ENCODE assay signal across 8 mouse cellular contexts in genomic region chr5:124432398-124433012, GRCm38 (mm10). TPM values are rescaled to one million over a fixed set of nuclear protein-coding genes. Genes with fewer than 3 reads are reported as not detected.
DNase-seq lines count a peak whose midpoint lies in the region; ATAC-seq and TF ChIP-seq lines count a peak whose summit lies in the region.

No protein-coding gene starts in this region.

- H3K4me1 ChIP-seq in heart, embryonic 10.5 days, result no peaks in the 10 kb centered on the region
- no peaks in the 10 kb centered on the region for H3K4me1 ChIP-seq in intestine, embryonic 16.5 days (ENCODE audit: control insufficient read depth, insufficient read depth, low read length)
- peaks cover 18% of the 10 kb centered on the region for H3K4me1 ChIP-seq in megakaryocyte, embryonic 14.5 days
- no peaks in the 10 kb centered on the region for H3K4me1 ChIP-seq in spleen, adult 2 months (ENCODE audit: control insufficient read depth, insufficient read depth, insufficient read length)

- intact Hi-C loops in left cerebral cortex, postnatal 25 days (cut with DNase I), result loop anchor here (2.0 kb wide), 2 partner anchors 46 to 108 kb away; partner anchors contain the start of genes Rilpl2 and Tmed2

- no peaks in the 10 kb centered on the region for H3K36me3 ChIP-seq in heart, embryonic 10.5 days
- no peaks in the 10 kb centered on the region for H3K36me3 ChIP-seq in intestine, embryonic 16.5 days (ENCODE audit: control insufficient read depth, insufficient read depth, low read length)
- no peaks in the 10 kb centered on the region for H3K36me3 ChIP-seq in megakaryocyte, embryonic 14.5 days (replicated peaks; ENCODE audit: low read length)
- H3K36me3 ChIP-seq in spleen, adult 2 months (ENCODE audit: control insufficient read depth, insufficient read depth, low read length), result no peaks in the 10 kb centered on the region

- TF ChIP-seq CTCF in spleen, adult 2 months (IDR thresholded peaks at IDR 0.05; ENCODE audit: extremely low read depth, insufficient read depth, insufficient read length, insufficient replicate concordance), result peak; percentile 20; the same call in 1 of the 2 replicates

- TF ChIP-seq POLR2A in spleen, adult 2 months (IDR thresholded peaks at IDR 0.05; ENCODE audit: low read depth, low read length), result no peak

- no peaks in the 10 kb centered on the region for H3K27me3 ChIP-seq in heart, embryonic 10.5 days (ENCODE audit: insufficient read depth, poor library complexity, severe bottlenecking)
- no peaks in the 10 kb centered on the region for H3K27me3 ChIP-seq in intestine, embryonic 16.5 days (replicated peaks; ENCODE audit: control insufficient read depth, insufficient read depth, low read length)
- H3K27me3 ChIP-seq in megakaryocyte, embryonic 14.5 days (replicated peaks), result no peaks in the 10 kb centered on the region
- H3K27me3 ChIP-seq in spleen, adult 2 months (ENCODE audit: control insufficient read depth, insufficient read depth, low read length), result no peaks in the 10 kb centered on the region

- H3K4me3 ChIP-seq in heart, embryonic 10.5 days, result no peak overlapping the region
- H3K4me3 ChIP-seq in intestine, embryonic 16.5 days (ENCODE audit: low read length), result no peak overlapping the region
- H3K4me3 ChIP-seq in megakaryocyte, embryonic 14.5 days (replicated peaks), result peak overlapping the region; percentile 28
- H3K4me3 ChIP-seq in spleen, adult 2 months (ENCODE audit: extremely low read depth, insufficient read depth, insufficient read length), result no peak overlapping the region

- DNase-seq in heart, adult 18-20 months, result peak; percentile 70 to 83
- no peak for DNase-seq in heart, embryonic 10.5 days (ENCODE audit: low spot score)
- peak; percentile 83 to 85 for DNase-seq in cerebellum, postnatal 10 days
- peak; percentile 50 for DNase-seq in gastrocnemius, postnatal 10 days
- DNase-seq in left cerebral cortex, postnatal 25 days (ENCODE audit: low spot score in 2 of 2), result peak; percentile 81 to 88
- peak; percentile 49 to 67 for DNase-seq in spleen, adult 2 months (ENCODE audit: low read depth in 1 of 2, low spot score in 2 of 2)

- peak; percentile 68 for ATAC-seq in intestine, embryonic 16.5 days

- H3K9ac ChIP-seq in intestine, embryonic 16.5 days (ENCODE audit: low read depth, low read length), result no peak overlapping the region

- H3K27ac ChIP-seq in heart, embryonic 10.5 days, result no peak overlapping the region
- H3K27ac ChIP-seq in intestine, embryonic 16.5 days (ENCODE audit: low read length), result no peak overlapping the region
- no peak overlapping the region for H3K27ac ChIP-seq in spleen, adult 2 months (ENCODE audit: insufficient read depth, low read length)

- no peak overlapping the region for H3K4me2 ChIP-seq in intestine, embryonic 16.5 days (ENCODE audit: low read depth, low read length)

- no peaks in the 10 kb centered on the region for H3K9me3 ChIP-seq in heart, embryonic 10.5 days
- no peaks in the 10 kb centered on the region for H3K9me3 ChIP-seq in intestine, embryonic 16.5 days (ENCODE audit: control insufficient read depth, low read length)
- no peaks in the 10 kb centered on the region for H3K9me3 ChIP-seq in megakaryocyte, embryonic 14.5 days

RNA-seq across cellular contexts. Expression of gene Sbno1, which starts 6.7 kb away (rescaled TPM):
- total RNA-seq in heart, adult 18-20 months (2021), result 10 to 100 TPM; 61.1 to 66.0 TPM
- 74.4 and 80.5 TPM in 2 replicates for polyA plus RNA-seq in heart, embryonic 10.5 days (2016; fragmentation: Nextera tagmentation; extraction: Ambion mirVana)
- total RNA-seq in gastrocnemius, postnatal 10 days (2021), result 10 to 100 TPM; 38.8 to 44.3 TPM
- 78.6 and 83.7 TPM in 2 replicates for polyA plus RNA-seq in intestine, embryonic 16.5 days (2015; fragmentation: Nextera tagmentation; extraction: Ambion mirVana)
- 100 to 1,000 TPM; 162 to 174 TPM for total RNA-seq in left cerebral cortex, postnatal 25 days (2021)
- polyA plus RNA-seq in megakaryocyte, embryonic 14.5 days (2012; ENCODE audit: insufficient read depth, low replicate concordance), result 4.3 and 5.8 TPM in 2 replicates
- 12.2 and 14.4 TPM in 2 replicates for polyA plus RNA-seq in spleen, adult 2 months (2012; rRNA removed)

RNA-seq across cellular contexts. Expression of gene Kmt5a, which starts 7.2 kb away (rescaled TPM):
- total RNA-seq in heart, adult 18-20 months (2021), result 100 to 1,000 TPM; 205 to 229 TPM
- polyA plus RNA-seq in heart, embryonic 10.5 days (2016; fragmentation: Nextera tagmentation; extraction: Ambion mirVana), result 49.6 and 54.5 TPM in 2 replicates
- total RNA-seq in gastrocnemius, postnatal 10 days (2021), result 10 to 100 TPM; 37.2 to 43.6 TPM
- 50.6 and 54.3 TPM in 2 replicates for polyA plus RNA-seq in intestine, embryonic 16.5 days (2015; fragmentation: Nextera tagmentation; extraction: Ambion mirVana)
- total RNA-seq in left cerebral cortex, postnatal 25 days (2021), result 10 to 100 TPM; 57.6 to 66.0 TPM
- 134 and 294 TPM in 2 replicates for polyA plus RNA-seq in megakaryocyte, embryonic 14.5 days (2012; ENCODE audit: insufficient read depth, low replicate concordance)
- polyA plus RNA-seq in spleen, adult 2 months (2012; rRNA removed), result 18.4 and 22.8 TPM in 2 replicates

RNA-seq across cellular contexts. Expression of gene Rilpl2, which starts 45.7 kb away (rescaled TPM):
- total RNA-seq in heart, adult 18-20 months (2021), result 1 to 10 TPM; 6.9 to 7.1 TPM
- polyA plus RNA-seq in heart, embryonic 10.5 days (2016; fragmentation: Nextera tagmentation; extraction: Ambion mirVana), result 13.3 and 18.3 TPM in 2 replicates
- total RNA-seq in gastrocnemius, postnatal 10 days (2021), result 1 to 10 TPM; 6.6 to 7.9 TPM
- 55.1 and 55.4 TPM in 2 replicates for polyA plus RNA-seq in intestine, embryonic 16.5 days (2015; fragmentation: Nextera tagmentation; extraction: Ambion mirVana)
- 10 to 100 TPM; 18.6 to 19.7 TPM for total RNA-seq in left cerebral cortex, postnatal 25 days (2021)
- polyA plus RNA-seq in megakaryocyte, embryonic 14.5 days (2012; ENCODE audit: insufficient read depth, low replicate concordance), result 26.5 and 65.3 TPM in 2 replicates
- 39.4 and 42.7 TPM in 2 replicates for polyA plus RNA-seq in spleen, adult 2 months (2012; rRNA removed)

RNA-seq across cellular contexts. Expression of gene Snrnp35, which starts 50.4 kb away (rescaled TPM):
- 10 to 100 TPM; 14.0 to 14.2 TPM for total RNA-seq in heart, adult 18-20 months (2021)
- polyA plus RNA-seq in heart, embryonic 10.5 days (2016; fragmentation: Nextera tagmentation; extraction: Ambion mirVana), result 25.5 and 26.8 TPM in 2 replicates
- 10 to 100 TPM; 21.8 to 23.6 TPM for total RNA-seq in gastrocnemius, postnatal 10 days (2021)
- polyA plus RNA-seq in intestine, embryonic 16.5 days (2015; fragmentation: Nextera tagmentation; extraction: Ambion mirVana), result 20.1 and 20.9 TPM in 2 replicates
- total RNA-seq in left cerebral cortex, postnatal 25 days (2021), result 10 to 100 TPM; 21.0 to 27.2 TPM
- polyA plus RNA-seq in megakaryocyte, embryonic 14.5 days (2012; ENCODE audit: insufficient read depth, low replicate concordance), result 8.7 and 27.1 TPM in 2 replicates
- polyA plus RNA-seq in spleen, adult 2 months (2012; rRNA removed), result 1.5 and 1.7 TPM in 2 replicates
